Mouse (Mus musculus) stomach, postnatal 0 days (tissue): ENCODE data around the gene Fibcd1.

Experiments used
- CTCF ChIP-seq: IDR thresholded peaks from 2 replicates; pipeline ENCODE4 v1.5.1; 2016; ENCODE audit warnings: antibody characterized with exemption, low read depth, mild to moderate bottlenecking, moderate library complexity
- EP300 ChIP-seq: optimal IDR thresholded peaks from 2 replicates; pipeline ENCODE3; 2016; ENCODE audit warnings: antibody characterized with exemption

- TF ChIP-seq CTCF, result no peak
- TF ChIP-seq EP300, result no peak
Measured at GRCm38 (mm10) chr2:31869692-31870091, 23.9 kb upstream of the Fibcd1 start.
